Mouse (Mus musculus) hindbrain, embryonic 14.5 days (tissue): Measurements from ENCODE around the gene Wdr46. TPM values are rescaled to one million over a fixed set of nuclear protein-coding genes. Genes with fewer than 3 reads are reported as not detected.
A peak's percentile ranks its signal among the peaks of the same experiment; 100 is the strongest.
"Not testable (repeated sequence)": the region's sequence is repeated elsewhere in the genome, so short reads cannot be mapped to it uniquely, and the experiment has no call there.

Experiments
- ATAC-seq: fragments of 200-750 bp; cut with Nextera tagmentation; 2 replicates; pipeline ENCODE4 v1.8.0; 2017; ENCODE audit warnings: moderate number of reproducible peaks, mild to moderate bottlenecking, moderate TSS enrichment, moderate library complexity; ENCODE audit not compliant: low FRiP score
- DNase-seq: peaks from one replicate; pipeline ENCODE4 v3.0.0-alpha.2; 2015; ENCODE audit warnings: low spot score
- H3K27ac ChIP-seq: fragments of 300-500 bp; sonication (generic); 2 replicates; pipeline ENCODE4 v1.5.1; 2014; ENCODE audit warnings: mild to moderate bottlenecking, moderate library complexity
- H3K27me3 ChIP-seq: fragments of 300-500 bp; sonication (generic); 2 replicates; pipeline ENCODE4 v1.6.1; 2014; ENCODE audit warnings: mild to moderate bottlenecking, low read length, mixed read lengths; ENCODE audit not compliant: control insufficient read depth, insufficient read depth
- H3K36me3 ChIP-seq: fragments of 300-500 bp; sonication (generic); replicated peaks from 2 replicates; pipeline ENCODE4 v1.6.1; 2014; ENCODE audit not compliant: control insufficient read depth, insufficient read depth
- H3K4me1 ChIP-seq: fragments of 300-500 bp; sonication (generic); replicated peaks from 2 replicates; pipeline ENCODE4 v1.6.1; 2014; ENCODE audit warnings: antibody characterized with exemption, low read length, mixed read lengths; ENCODE audit not compliant: control insufficient read depth, insufficient read depth
- H3K4me2 ChIP-seq: fragments of 300-500 bp; sonication (generic); replicated peaks from 2 replicates; pipeline ENCODE4 v1.6.1; 2014; ENCODE audit warnings: mild to moderate bottlenecking, moderate library complexity
- H3K4me3 ChIP-seq: fragments of 300-500 bp; sonication (generic); replicated peaks from 2 replicates; pipeline ENCODE4 v1.5.1; 2014; ENCODE audit warnings: mild to moderate bottlenecking, low read length
- H3K9ac ChIP-seq: fragments of 300-500 bp; sonication (generic); 2 replicates; pipeline ENCODE4 v1.6.1; 2014
- H3K9me3 ChIP-seq: fragments of 300-500 bp; sonication (generic); 2 replicates; pipeline ENCODE4 v1.6.1; 2016; ENCODE audit warnings: low read length; ENCODE audit not compliant: control insufficient read depth
- WGBS: fragments of 180-500 bp; shearing (Covaris S2); extraction: QIAGEN DNeasy Blood & Tissue Kit; methylation state at CpG from one replicate; pipeline ENCODE4 v1.1.7; 2014; 5-methylcytosine and 5-hydroxymethylcytosine counted together
- polyA plus RNA-seq: library from polyadenylated mRNA; unstranded; fragments of >200 nt; fragmentation: Nextera tagmentation; extraction: Ambion mirVana; gene quantifications from 2 replicates; pipeline ENCODE4 v1.2.1, GENCODE M21; 2014

Wdr46 gene
- polyA plus RNA-seq, 1 experiment from 2014 or later, result 19.5 TPM

DNA sequence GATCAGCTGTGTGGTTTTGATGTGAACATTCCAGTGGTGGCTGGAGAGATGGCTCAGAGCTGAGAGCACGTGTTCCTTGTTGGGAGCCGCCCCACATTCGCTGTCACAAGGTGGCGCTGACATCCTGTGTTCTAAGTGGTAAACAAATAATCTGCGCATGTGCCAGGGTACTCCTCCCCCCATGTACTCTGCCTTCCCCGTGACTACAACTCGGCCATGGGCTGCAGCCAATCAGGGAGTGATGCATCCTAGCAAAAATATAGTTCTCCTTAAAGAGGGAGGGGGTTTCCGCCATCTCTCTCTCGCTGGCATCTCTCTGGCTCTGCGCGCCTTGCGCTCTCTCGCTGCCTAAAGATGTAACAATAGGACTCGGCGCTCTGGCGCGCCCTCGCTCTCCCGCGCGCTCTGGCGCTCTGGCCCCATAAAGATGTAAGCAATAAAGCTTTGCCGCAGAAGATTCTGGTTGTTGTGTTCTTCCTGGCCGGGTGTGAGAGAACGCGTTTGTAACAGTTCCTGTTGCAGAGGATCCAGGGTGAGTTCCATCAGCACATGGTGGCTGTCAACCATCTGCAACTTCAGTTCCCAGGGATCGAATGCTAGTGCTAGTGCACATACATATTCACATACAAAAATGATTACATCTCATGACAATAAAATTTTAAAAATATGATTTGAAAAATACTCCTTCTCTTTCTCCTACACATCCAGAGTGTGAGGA, 40.9 kb downstream of the Wdr46 start:
- DNase-seq, result peak; percentile 93
- H3K27me3 ChIP-seq, result peaks cover 39% of the 10 kb centered on the region
- under 1% methylated on average over 27 of the region's 27 CpGs for WGBS

DNA sequence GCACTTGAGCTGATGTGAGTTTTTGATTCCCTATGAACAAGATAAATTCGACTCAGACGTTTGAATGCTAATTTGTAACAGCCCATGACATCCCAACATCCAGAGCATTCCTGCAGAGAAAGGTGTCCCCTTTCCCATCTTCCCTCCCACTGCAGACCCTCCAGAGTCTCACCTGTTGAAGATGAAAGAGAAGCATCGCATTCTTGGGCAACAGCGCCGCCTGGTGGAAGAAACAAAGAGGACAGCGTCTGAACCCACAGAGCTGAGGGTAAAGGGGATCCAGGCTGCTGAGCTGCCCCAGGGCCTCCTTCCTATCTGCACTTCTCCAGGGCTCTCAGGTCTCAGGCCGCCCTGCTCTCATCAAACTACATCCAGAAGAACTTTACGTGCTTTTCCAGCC, 41.7 kb downstream of the Wdr46 start:
- Histone ChIP-seq H3K27me3 (peaks cover 31% of the 10 kb centered on the region), H3K9ac (0 out of 2 replicates have a peak overlapping the region, but pooled peaks have one; percentile 67), H3K27ac (peak overlapping the region; percentile 95; the same call in 1 of the 2 replicates), H3K4me3 (peak overlapping the region; percentile 45; the same call in 1 of the 2 replicates), H3K4me2 (peak overlapping the region; percentile 65)
- not testable (repeated sequence) for H3K9me3 ChIP-seq, H3K36me3 ChIP-seq, ATAC-seq, H3K4me1 ChIP-seq
- 7% methylated on average over 8 of the region's 8 CpGs for WGBS
- peak; percentile 77 for DNase-seq

More for the DNA sequence above, 40.9 kb downstream of the Wdr46 start:
- not testable (repeated sequence) for H3K36me3 ChIP-seq, H3K9me3 ChIP-seq, H3K4me1 ChIP-seq
- Histone ChIP-seq H3K4me3 (peak overlapping the region; percentile 45), H3K27ac (peak overlapping the region; percentile 95), H3K9ac (peak overlapping the region; percentile 67), H3K4me2 (peak overlapping the region; percentile 65)
- peak; percentile 96 for ATAC-seq

DNA sequence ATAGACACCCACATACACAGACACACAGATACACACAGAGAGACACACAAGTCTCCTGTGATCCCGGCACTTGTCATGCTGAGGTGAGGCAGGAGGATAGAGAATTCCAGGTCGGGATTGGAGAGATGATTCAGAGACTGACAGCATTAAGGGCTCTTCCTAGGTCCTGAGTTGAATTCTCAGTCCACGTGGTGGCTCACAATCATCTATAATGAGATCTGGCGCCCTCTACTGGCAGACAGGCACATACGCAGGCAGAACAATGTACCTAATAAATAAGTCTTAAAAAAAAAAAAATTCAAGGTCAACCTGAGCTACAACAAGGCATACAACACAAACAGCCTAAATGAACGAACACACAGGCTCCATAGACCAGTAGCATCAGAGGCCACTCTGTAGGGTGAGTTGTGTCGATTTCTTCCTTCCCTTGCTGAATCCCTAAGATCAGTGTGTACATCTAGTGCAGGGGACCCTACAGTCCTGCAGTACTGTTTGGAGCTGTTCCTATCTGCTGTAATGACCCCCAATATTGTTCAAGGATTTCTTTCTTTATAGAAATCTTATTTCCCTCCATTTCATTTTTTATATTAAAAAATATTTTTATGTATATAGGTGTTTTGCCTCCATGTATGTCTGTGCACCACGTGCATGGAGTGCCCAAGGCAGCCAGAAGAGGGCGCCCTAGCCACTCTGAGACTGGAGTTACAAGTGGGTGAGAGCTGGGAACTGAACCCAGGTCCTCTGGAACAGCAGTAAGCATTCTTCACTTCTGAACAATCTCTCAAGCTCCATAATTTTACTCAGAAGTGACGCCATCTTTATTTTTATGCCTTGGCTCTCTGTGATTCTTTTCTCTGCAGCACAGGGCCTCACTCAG, 51.6 kb downstream of the Wdr46 start:
- no peak overlapping the region for H3K27ac ChIP-seq
- ATAC-seq, result no peak

DNA sequence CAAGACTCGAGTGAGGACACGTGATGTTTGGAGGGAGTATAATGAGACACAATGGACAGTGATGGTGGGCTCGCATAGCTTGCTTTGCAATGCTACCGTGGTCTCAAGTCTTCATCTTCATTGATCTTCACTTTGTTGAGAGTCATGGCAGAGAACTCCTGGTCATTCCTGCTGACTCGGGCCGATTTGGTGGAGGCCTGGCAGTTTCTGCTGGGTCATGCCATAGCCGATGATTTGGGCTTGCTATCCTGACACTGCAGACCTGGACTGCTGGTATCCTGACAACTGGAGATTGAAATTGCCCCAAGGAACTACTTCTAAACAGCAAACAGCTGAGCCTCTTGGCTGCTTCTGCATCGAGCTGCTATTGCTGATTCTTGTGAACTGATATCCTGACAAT, 54.5 kb downstream of the Wdr46 start:
- Histone ChIP-seq H3K4me1 (peaks cover 6% of the 10 kb centered on the region; the same call in 1 of the 2 replicates), H3K27ac (no peak overlapping the region), H3K9ac (no peak overlapping the region), H3K36me3 (no peaks in the 10 kb centered on the region), H3K4me3 (no peak overlapping the region), H3K4me2 (no peak overlapping the region), H3K27me3 (peaks cover 12% of the 10 kb centered on the region), H3K9me3 (no peaks in the 10 kb centered on the region)
- ATAC-seq (no peak), DNase-seq (no peak)
- 94% methylated on average over 8 of the region's 8 CpGs for WGBS

More for the DNA sequence above, 51.6 kb downstream of the Wdr46 start:
- H3K27me3 ChIP-seq, result no peaks in the 10 kb centered on the region
- DNase-seq, result peak; percentile 85
- H3K9me3 ChIP-seq, result no peaks in the 10 kb centered on the region
- no peaks in the 10 kb centered on the region for H3K36me3 ChIP-seq
- no peaks in the 10 kb centered on the region for H3K4me1 ChIP-seq
- no peak overlapping the region for H3K4me3 ChIP-seq
- H3K9ac ChIP-seq, result no peak overlapping the region
- H3K4me2 ChIP-seq, result no peak overlapping the region
- 32% methylated on average over 10 of the region's 10 CpGs for WGBS

DNA sequence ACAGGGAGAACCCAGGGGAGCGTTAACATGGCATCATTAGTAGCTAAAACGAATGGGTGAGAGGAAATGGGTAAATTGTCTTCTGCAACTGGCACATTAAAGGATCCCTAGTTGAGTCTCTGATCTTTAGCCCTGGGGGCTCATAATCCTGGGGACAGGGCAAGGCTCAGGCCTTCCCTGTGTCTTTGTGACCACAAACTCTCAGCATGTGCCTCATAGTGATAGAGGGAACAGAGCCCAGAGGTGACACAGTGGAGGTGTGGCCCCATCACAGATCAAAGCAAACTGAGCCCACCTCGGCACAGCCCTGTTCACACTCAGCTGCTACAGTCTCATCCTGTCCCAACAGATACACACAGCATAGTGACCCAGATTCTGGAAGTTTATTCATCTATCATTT, 55.2 kb downstream of the Wdr46 start:
- Histone ChIP-seq H3K9me3 (no peaks in the 10 kb centered on the region), H3K36me3 (no peaks in the 10 kb centered on the region), H3K4me3 (no peak overlapping the region), H3K9ac (no peak overlapping the region), H3K27ac (no peak overlapping the region), H3K4me2 (no peak overlapping the region), H3K27me3 (peaks cover 19% of the 10 kb centered on the region), H3K4me1 (peaks cover 9% of the 10 kb centered on the region; the same call in 1 of the 2 replicates)
- 79% methylated on average over 3 of the region's 3 CpGs for WGBS
- no peak for DNase-seq
- ATAC-seq, result no peak

DNA sequence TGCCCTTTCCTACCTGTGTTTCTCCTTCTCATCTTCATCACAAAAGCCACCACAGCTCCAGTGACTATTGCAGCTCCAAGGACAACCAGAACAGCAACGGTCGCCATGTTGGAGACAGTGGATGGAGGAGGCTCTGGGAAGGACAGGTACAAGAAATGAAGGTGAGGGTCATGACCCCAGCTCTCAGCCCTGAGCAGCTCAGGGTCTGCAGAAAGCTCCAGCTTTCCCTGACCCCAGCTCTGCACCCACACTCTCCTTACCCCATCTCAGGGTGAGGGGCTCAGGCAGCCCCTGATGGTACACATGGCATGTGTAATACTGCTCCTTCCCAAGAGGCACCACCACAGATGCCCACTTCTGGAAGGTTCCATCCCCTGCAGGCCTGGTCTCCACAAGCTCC, 56.6 kb downstream of the Wdr46 start:
- H3K27me3 ChIP-seq, result peaks cover 32% of the 10 kb centered on the region
- H3K9me3 ChIP-seq, ATAC-seq, H3K4me3 ChIP-seq, H3K36me3 ChIP-seq, H3K27ac ChIP-seq, H3K4me2 ChIP-seq, H3K9ac ChIP-seq, H3K4me1 ChIP-seq, DNase-seq: not testable (repeated sequence)
- WGBS, result 97% methylated on average over 2 of the region's 2 CpGs

DNA sequence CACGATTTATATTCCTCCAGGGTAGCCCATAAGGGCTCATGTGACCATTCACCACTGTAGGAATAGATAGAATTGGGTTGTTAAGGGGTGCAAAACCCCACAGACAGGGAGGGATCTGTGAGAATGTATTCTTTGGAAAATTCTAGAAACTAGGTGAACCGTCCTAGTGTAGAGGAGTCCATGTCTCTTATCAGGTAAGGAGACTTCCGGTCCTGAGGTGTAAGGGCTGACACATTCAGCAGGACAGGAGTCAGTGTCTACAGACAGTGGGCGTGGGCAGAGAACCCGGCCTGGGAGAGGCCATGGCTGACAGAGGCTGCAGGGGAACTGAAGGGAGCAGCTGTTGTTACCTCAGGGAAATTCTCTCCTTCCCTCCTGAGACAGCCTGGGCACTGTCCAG, 58.2 kb downstream of the Wdr46 start:
- not testable (repeated sequence) for H3K9ac ChIP-seq, H3K4me2 ChIP-seq, H3K36me3 ChIP-seq, ATAC-seq, H3K9me3 ChIP-seq, H3K27ac ChIP-seq, DNase-seq, H3K4me1 ChIP-seq, H3K4me3 ChIP-seq
- WGBS, result 61% methylated on average over 5 of the region's 5 CpGs
- peaks cover 32% of the 10 kb centered on the region for H3K27me3 ChIP-seq
